Mouse (Mus musculus) left cerebral cortex, adult 9 months (tissue): ENCODE measurements around the gene Micu1.

Experiments used
- DNase-seq, 2 experiments: peaks; one replicate each; pipeline ENCODE4 v3.0.0; 2022; ENCODE audit warnings: low spot score in 2 of 2

Micu1 gene

DNA sequence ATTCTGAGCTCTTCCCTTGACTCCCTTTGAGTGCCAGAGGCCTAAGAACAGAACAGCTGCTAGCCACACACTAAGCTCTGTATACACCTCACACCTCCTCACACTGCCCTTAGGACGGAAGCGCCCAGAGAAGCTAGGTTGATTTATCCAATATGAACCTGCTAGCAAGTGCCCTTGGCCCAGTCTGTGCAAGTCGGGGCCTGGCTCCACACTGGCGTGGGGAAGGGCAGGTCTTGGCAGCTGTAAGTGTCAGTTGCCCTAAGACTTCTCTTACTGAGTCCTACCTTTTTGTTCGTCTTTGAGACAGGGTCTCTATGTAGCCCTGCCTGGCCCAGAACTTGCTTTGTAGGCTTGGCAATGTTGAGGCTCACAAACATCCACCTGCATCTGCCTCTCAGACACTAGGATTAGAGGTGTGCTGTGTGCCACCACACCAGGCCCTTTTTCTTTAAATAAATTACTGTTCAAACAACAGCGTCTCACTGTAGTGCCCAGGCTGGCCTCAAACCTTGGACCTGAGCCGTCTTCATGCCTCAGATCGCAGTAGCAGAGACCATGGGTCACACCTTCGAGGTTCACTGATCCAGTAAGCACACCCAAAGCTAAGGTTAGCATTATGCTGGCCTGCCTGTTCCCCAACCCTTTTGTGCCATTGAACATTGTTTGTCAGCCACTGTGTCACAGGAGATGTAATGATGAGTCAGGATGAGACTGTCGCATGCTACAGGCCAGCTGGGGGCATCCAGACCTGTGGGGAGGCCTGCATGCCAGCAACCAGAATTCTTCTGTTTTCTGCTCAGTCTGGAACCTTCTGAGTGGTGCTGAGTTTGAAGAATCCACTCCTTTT is 182.3 kb downstream of the Micu1 start:
- no peak for DNase-seq

GRCm38 (mm10) chr10:59885174-59886080 is 183.2 kb downstream of the Micu1 start:
- DNase-seq: no peak

DNA sequence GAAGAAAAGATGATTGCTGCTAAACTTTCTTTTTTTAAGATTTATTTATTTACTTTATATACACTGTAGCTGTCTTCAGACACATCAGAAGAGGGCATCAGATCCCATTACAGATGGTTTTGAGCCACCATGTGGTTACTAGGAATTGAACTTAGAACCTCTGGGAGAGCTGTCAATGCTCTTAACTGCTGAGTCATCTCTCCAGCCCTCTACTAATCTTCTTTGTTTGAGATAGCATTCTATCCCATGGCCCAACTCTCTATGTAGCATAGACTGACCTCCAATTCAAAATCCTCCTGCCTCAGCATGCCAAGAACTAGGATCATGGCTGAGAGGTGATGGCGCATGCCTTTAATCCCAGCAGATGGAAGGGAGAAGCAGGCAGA is 183.8 kb downstream of the Micu1 start:
- DNase-seq: no peak

DNA sequence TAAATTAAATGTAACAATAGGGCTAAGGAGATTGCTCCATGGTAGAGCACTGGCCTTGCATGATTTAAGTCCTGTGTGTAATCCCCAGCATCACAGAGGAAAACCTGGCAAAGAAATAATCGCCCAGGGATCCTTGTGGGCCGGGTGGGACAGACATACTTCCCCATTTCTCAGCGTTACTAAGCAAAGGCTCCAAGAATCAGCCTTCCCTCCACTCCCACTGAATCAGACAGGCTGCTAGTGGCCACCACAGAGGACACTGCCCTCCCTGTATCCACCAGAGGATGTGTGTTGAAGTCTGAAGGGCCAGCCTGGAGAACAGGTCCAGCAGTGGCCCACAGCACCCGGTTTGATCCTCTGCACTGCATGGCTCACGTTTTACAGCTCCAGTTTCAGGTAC is 185.2 kb downstream of the Micu1 start:
- no peak for DNase-seq

DNA sequence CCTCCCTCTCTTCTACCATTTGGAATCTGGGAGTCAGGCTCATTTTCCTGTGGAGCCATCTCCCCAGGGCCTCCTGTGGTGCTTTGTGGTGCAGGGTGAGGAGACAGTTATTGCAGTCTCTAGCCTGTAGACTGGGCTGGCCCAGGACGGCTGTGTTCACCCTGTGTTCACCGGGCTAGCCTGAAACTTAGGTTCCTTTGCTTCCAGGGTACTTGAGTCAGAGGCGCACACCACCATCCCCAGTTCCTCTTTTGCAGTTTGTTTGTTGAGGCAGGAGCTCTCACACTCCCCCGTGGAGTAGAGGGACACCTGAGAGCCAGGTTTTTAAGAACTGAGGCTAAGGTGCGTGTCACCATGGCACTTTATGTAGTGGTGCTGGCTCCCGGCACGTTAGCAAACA is 187.1 kb downstream of the Micu1 start:
- no peak for DNase-seq

- DNase-seq: no peak
These were observed 187.9 kb downstream of the Micu1 start for GRCm38 (mm10) chr10:59889953-59890751.

DNA sequence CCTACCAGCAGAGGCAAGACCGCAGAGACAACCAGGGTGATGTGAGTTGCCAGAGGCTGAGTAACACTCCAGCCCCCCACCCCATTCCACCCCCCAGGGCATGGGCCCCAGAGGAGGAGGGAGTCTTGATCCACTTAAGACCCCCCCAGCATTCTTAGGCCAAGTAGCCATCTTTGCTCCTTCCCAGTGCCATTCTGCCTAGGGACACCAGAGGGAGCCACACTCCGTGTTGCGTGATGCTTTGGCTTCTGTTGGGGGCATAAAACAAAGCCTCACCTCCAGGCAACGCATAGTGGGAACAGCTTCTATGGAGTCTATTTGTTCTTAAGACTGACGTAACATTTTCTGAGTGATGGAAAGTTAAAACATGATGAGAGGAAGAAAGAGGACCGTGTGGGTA is 190.7 kb downstream of the Micu1 start:
- peak in 1 of 2 experiments; percentile 75 for DNase-seq

DNA sequence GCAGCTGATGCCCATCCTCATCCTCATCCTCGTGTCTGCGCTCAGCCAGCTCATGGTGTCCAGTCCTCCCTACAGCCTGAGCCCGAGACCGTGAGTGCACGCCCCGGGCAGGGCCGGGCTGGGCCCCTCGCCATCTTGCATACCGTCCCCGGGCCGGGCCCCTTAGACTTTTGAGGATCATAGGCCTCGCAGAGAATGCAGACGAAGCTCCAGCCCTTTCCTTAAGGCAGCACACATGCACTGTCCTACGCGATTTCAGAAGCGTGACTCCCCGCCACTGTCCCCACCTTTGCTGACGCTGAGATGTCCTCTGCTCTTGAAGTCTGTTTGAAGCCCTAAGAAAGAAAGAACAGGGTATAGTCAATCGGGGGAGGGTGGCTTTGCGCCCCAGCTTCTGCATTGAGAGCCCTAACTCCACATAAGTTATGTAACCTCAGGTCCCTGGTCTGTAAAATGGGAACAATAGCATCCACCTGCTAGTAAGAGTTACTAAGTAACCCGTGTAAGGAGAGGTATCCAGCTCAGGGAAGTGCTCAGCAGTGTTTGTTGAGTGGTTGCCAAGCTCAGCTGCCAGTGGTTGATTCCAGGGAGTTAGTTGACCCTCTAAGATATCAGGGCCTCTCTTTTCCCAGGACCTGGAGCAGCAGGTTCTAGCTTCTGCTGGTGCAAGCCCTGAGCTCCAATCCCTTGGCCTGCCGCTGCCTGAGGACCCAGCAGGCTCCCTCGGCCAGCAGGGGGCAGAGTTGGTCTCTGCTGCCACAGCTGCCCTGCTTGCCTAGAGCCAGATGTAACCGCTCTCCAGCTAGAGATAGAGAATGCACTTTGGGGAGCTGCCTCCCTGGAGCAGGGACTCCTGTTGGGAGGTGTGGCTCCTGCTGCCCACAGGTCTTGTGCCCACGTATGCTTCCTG is 192.2 kb downstream of the Micu1 start:
- DNase-seq: peak in 1 of 2 experiments; percentile 79

DNA sequence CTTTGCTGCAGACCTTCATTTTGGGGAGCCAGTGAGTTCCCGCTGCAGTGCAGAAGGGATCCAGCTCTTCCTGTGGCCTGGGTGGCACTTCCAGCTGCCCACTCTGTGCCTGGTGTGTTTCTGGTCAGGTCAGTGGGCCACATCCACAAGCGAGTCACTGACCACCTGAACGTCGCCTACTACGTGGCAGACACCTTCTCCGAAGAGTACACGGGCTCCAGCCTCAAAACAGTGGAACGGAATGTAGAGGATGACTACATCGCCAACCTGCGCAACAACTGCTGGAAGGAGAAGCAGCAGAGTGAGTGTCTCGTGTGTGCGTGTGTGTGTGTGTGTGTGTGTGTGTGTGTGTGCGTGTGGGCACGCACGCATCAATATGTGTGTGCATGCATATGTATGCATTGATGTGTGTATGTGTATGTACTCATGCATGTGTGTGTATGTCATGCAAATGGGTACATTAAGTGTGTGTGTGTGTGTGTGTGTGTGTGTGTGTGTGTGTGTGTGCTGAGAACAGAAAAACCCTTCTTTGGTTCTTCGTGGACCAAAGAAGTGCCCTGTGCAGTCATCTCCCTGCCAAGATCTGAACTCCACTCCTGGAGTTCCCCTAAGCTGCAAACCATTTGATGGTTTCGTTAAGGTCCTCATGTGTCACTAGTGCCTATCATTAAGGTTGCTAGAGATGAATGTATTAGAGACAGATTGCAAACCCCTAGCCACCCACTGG is 193.3 kb downstream of the Micu1 start:
- DNase-seq: no peak

DNA sequence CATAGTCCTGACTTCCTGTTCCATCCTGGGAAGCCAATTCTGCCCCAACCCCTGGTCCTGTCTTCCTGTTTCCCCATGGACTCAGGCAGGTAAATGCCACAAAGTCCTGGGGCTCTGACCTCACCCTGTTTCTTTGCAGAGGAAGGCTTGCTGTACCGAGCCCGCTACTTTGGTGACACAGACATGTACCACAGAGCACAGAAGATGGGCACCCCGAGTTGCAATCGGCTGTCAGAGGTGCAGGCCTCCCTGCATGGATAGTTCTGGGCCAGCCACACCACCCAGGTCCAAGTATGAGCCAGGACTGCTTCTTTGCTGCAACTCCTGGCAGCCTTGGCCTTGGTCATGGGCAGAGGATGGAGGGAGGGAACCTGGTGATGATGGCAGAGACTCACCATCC is 193.9 kb downstream of the Micu1 start:
- DNase-seq: no peak

- DNase-seq: no peak
These were observed 194.6 kb downstream of the Micu1 start for GRCm38 (mm10) chr10:59896911-59897331.

- DNase-seq: peak; percentile 84 to 90
These were observed 195.2 kb downstream of the Micu1 start for GRCm38 (mm10) chr10:59897511-59897910.

- peak in 1 of 2 experiments; percentile 47 for DNase-seq
These were observed 196.0 kb downstream of the Micu1 start for GRCm38 (mm10) chr10:59898180-59898778.

- no peak for DNase-seq
These were observed 196.7 kb downstream of the Micu1 start for GRCm38 (mm10) chr10:59898935-59899334.

DNA sequence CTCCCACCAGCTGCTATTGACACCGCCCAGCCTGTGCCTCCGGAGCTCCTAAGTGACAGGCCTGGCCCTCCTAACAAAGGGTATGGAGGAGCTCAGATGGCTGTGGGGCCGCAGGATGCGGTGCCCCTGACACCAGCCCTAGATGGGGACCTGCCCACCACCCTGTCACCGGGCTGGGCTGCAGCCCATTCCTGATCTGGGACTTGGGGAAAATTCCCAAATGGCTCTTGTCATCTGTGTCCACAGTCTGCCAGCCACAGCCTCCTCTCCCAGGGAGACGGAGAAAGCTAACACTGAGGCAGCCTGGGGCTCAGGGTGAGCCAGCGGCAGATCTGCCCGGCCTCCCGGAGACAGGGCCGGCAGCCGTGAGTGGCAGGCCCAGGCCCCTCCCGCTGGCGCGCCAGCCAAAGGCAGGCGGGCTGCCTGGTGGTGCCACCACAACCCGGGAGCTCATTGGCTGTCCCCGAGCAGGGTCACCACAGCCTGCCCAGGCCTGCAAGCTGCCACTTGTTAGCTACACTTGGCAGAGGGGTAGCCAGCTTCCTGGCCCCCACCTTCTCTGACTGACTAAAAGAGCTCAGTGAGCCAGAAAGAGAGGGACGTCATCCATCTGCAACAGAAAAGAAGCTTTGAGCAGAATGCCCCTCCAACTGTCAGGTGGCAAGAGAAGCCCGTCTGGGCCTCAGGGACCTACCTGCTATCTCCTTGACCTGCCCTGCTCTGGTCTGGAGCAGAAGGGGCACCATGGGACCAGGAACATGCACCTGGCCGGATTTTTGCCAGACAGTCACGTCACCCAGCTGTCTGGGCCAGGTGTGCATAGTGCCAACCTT is 197.3 kb downstream of the Micu1 start:
- DNase-seq: peak; percentile 94 to 95

- no peak for DNase-seq
These were observed 197.8 kb downstream of the Micu1 start for GRCm38 (mm10) chr10:59900174-59900435.

DNA sequence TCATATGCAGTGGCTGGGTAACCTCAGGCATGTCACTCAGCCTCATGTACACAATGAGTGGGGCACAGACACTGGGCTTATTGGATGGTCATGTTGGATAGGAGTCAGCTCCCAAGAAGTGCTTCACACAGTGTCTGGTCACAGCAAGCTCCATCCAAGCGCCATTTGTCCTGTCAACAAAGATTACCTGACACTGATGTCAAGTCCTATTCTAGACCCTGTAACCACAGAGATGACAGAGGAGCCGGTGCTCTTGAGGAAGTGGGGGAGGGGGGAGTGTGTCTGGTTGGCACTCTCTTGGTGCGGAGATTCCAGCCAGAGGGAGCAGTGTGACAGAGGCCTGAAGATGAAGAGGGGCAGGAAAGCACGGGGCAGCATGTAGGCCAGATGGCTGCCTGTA is 198.7 kb downstream of the Micu1 start:
- peak in 1 of 2 experiments; percentile 15 for DNase-seq

GRCm38 (mm10) chr10:59901463-59901862 is 199.2 kb downstream of the Micu1 start:
- peak in 1 of 2 experiments; percentile 3 for DNase-seq
